Mouse (Mus musculus) limb, embryonic 14.5 days (tissue): ENCODE data around the gene Qrich1. TPM values are rescaled to one million over a fixed set of nuclear protein-coding genes. Genes with fewer than 3 reads are reported as not detected.

Experiments
- ATAC-seq: fragments of 200-750 bp; cut with Nextera tagmentation; 2 replicates; pipeline ENCODE4 v1.8.0; 2017; ENCODE audit warnings: low read depth, moderate number of reproducible peaks, moderate TSS enrichment; ENCODE audit not compliant: low FRiP score
- DNase-seq: peaks from one replicate; pipeline ENCODE4 v3.0.0-alpha.2; 2015; ENCODE audit warnings: low spot score
- H3K27ac ChIP-seq: fragments of 300-500 bp; sonication (generic); replicated peaks from 2 replicates; pipeline ENCODE4 v1.5.1; 2014; ENCODE audit warnings: low read depth, mild to moderate bottlenecking, low read length, moderate library complexity, mixed read lengths
- H3K27me3 ChIP-seq: fragments of 300-500 bp; sonication (generic); 2 replicates; pipeline ENCODE4 v1.6.1; 2014; ENCODE audit warnings: low read length, mixed read lengths; ENCODE audit not compliant: control insufficient read depth, insufficient read depth
- H3K36me3 ChIP-seq: fragments of 300-500 bp; sonication (generic); 2 replicates; pipeline ENCODE4 v1.6.1; 2014; ENCODE audit warnings: mild to moderate bottlenecking, low read length, moderate library complexity, mixed read lengths; ENCODE audit not compliant: control insufficient read depth, insufficient read depth
- H3K4me1 ChIP-seq: fragments of 300-500 bp; sonication (generic); 2 replicates; pipeline ENCODE4 v1.6.1; 2014; ENCODE audit warnings: antibody characterized with exemption, low read length, mixed read lengths; ENCODE audit not compliant: control insufficient read depth, insufficient read depth
- H3K4me2 ChIP-seq: fragments of 300-500 bp; sonication (generic); replicated peaks from 2 replicates; pipeline ENCODE4 v1.6.1; 2014; ENCODE audit warnings: low read depth, mild to moderate bottlenecking, low read length, moderate library complexity; ENCODE audit not compliant: severe bottlenecking
- H3K4me3 ChIP-seq: fragments of 300-500 bp; sonication (generic); replicated peaks from 2 replicates; pipeline ENCODE4 v1.5.1; 2014; ENCODE audit warnings: low read length
- H3K9ac ChIP-seq: fragments of 300-500 bp; sonication (generic); 2 replicates; pipeline ENCODE4 v1.6.1; 2014; ENCODE audit warnings: mild to moderate bottlenecking, low read depth, low read length, moderate library complexity; ENCODE audit not compliant: severe bottlenecking
- H3K9me3 ChIP-seq: fragments of 300-500 bp; sonication (generic); 2 replicates; pipeline ENCODE4 v1.6.1; 2016; ENCODE audit warnings: low read length; ENCODE audit not compliant: control insufficient read depth
- POLR2A ChIP-seq: fragments of 200-500 bp; IDR thresholded peaks from 2 replicates; pipeline ENCODE4 v1.8.0; 2012; ENCODE audit warnings: inconsistent platforms, mild to moderate bottlenecking, moderate library complexity, borderline replicate concordance; ENCODE audit not compliant: insufficient read depth, insufficient read length; ENCODE audit errors: extremely low read depth
- WGBS: fragments of 180-500 bp; shearing (Covaris S2); extraction: QIAGEN DNeasy Blood & Tissue Kit; methylation state at CpG from one replicate; pipeline ENCODE4 v1.1.7; 2014; 5-methylcytosine and 5-hydroxymethylcytosine counted together
- polyA plus RNA-seq, 2 experiments: library from polyadenylated mRNA; depleted of rRNA in 1 of 2; stranded (reverse) in 1 of 2; unstranded in 1 of 2; fragments of >200 nt; fragmentation: Nextera tagmentation in 1 of 2; extraction: Ambion mirVana in 1 of 2; gene quantifications; 2 replicates each; pipeline versions ENCODE4 v1.2.1 to v1.2.3; 2012 to 2014

Qrich1 gene
- polyA plus RNA-seq, 2 experiments, result 120 to 126 TPM

DNA sequence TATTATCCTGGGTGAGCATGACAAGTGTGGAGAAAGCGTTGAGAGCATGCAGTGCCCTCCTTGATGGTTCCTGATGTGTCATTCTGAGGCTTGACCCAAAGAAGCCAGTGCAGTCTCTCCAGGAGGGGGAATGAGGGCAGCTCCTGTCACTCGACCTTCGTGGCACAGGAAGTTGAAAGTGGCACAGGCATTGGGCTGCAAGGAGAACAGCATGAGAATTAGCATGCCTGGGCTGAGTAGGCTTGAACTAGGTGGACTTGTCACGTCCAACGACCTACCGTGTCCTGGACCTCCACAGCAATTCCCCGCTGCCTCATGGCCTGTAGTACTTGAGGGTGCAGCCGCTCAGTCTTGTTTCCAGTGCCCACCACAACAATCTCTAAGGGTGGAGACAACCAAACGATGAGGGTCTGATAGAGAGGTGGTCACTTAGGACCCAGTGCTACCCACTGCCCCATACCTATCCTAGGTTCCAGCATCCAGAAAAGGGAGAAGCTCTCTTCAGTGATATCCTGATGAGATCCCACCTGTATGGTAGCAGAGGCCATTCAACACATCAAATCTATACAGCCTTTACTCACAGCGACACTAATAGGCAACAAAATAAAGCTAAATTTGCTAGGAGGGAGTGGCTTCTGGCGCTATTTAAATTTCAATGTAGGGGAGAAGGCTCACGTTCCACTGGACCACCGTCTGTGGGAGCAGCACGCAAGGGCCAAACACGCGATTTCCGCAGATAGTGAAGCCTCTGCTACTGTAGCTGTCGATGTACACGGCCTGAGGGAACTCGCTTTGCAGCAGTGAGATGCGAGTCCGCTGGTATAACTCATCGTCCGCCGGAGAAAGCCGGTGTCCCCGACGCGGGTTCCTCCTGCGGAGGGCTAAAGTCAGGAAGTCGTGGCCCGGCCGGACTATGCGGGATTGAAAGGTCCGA lies 49.5 kb downstream of the Qrich1 start:
- 12% methylated on average over 35 of the region's 35 CpGs for WGBS
- peak; percentile 21; the same call in 1 of the 2 replicates for TF ChIP-seq POLR2A
- DNase-seq (no peak), ATAC-seq (peak; percentile 0; the same call in 1 of the 2 replicates)
- H3K4me2 ChIP-seq, result peak overlapping the region; percentile 83
- H3K27me3 ChIP-seq, result no peaks in the 10 kb centered on the region
- peak overlapping the region; percentile 74 for H3K9ac ChIP-seq
- H3K9me3 ChIP-seq, result no peaks in the 10 kb centered on the region
- H3K4me1 ChIP-seq, result peaks cover 19% of the 10 kb centered on the region
- peak overlapping the region; percentile 67 for H3K4me3 ChIP-seq
- H3K36me3 ChIP-seq, result peaks cover 47% of the 10 kb centered on the region
- peak overlapping the region; percentile 75 for H3K27ac ChIP-seq

DNA sequence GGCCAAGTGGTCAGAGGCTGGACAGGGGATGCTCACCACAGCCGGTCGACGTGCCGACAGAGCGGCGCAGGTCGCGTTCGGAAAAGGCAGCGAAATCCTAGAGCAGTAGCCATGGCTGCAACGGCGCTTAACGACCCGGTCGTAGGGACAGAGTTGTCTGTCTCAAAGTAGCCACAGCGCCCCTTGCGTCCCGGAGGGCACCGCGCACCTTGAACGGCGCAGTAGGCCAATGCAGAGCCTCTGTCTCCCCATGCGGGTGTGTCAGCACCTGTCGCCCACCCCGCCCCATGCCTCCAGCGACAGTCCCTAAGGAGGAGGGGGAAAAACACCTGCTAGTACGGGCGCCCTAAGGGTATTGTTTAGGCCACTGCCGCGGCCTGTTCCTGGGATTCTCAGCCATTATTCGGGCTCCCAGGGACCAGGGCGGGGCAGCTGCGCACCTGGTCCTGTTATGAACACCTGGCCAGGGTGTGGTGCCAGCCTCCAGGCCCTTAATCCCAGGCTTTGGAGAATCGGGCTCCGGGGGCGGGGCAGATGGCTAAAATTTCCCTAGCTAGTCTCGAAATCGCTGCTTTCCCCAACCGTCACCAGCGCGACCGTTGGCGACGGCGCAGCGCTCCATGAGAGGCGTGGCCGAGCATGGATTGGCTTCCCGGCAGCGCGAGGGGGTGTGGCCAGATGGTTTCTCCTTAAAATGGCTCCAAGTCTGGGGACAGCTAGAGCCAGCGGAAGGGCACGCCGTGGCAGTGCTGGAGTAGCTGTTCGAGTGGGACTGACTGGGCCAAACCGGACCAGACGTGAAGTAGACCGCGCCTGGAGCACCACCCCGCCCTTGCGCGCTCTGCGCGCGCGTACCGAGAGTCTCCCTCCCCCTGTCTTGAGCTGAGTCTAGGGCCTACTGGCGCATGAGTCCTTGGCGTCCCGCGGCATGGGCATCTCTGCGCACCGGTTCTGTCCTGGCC lies 50.5 kb downstream of the Qrich1 start, which contains the start of gene Ndufaf3:
TSS of gene Ndufaf3 (minus strand) at position 620 of the 962 bp plus-strand sequence.
- ATAC-seq (peak; percentile 87), DNase-seq (peak; percentile 96)
- peak within 1 kb of the TSS; percentile 67 for H3K4me3 ChIP-seq
- peaks cover 48% of the 10 kb centered on the region for H3K36me3 ChIP-seq
- peak within 1 kb of the TSS; percentile 74 for H3K9ac ChIP-seq
- H3K27ac ChIP-seq, result peak within 1 kb of the TSS; percentile 75
- H3K9me3 ChIP-seq, result no peaks in the 10 kb centered on the region
- H3K27me3 ChIP-seq, result no peaks in the 10 kb centered on the region
- H3K4me1 ChIP-seq, result peaks cover 16% of the 10 kb centered on the region
- WGBS, result under 1% methylated on average over 67 of the region's 73 CpGs
- peak; percentile 58; the same call in 1 of the 2 replicates for TF ChIP-seq POLR2A
- peak within 1 kb of the TSS; percentile 83 for H3K4me2 ChIP-seq

DNA sequence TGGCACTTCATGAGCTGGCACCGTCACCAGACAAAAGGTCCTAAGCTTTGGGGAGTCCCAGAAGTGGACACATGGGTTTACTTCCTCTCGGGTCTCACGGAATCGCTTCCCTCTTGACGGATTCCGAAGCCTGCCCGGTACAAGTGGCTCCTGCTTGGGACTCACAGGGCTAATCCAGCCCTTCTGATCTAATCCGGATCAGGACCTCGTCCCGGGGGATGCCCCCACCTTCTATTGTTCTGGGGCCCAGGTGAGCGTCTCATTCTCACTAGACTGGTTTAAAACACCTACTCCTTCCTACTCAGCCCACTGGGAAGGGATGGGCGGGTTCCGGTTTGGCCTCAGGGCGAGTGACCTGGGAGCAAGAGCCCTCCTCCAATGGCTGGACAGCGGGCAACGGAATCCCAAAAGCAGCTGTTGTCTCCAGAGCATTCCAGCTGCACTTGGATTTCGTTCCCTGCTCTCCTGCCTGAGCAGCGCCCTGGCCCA lies 51.4 kb downstream of the Qrich1 start:
- H3K4me1 ChIP-seq, result peaks cover 16% of the 10 kb centered on the region

DNA sequence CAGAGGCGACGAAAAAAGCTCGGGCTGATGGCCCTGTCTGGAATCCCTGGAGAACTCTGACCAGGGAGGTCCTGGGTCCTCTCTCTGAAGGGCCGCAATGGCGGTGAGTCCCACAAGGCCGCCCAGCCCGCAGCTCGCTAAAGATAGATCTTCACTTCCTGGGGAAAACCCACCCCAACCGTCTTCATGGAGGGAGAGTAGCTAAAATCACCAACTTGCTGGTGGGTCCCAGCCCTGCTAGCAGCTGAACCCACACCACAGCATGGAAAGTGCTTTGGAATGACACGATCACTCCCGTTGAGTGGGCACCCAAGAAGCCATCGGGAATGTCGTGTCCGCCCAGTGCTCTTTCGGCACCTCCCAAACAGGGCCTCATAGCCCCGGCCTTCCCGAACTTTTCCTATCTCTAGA lies 51.9 kb downstream of the Qrich1 start:
- Histone ChIP-seq H3K9me3 (no peaks in the 10 kb centered on the region), H3K4me3 (peak overlapping the region; percentile 67; the same call in 1 of the 2 replicates), H3K36me3 (peaks cover 49% of the 10 kb centered on the region), H3K4me2 (peak overlapping the region; percentile 83), H3K9ac (peak overlapping the region; percentile 74; the same call in 1 of the 2 replicates), H3K4me1 (peaks cover 16% of the 10 kb centered on the region), H3K27me3 (no peaks in the 10 kb centered on the region), H3K27ac (0 out of 2 replicates have a peak overlapping the region, but pooled peaks have one; percentile 75)
- DNase-seq (no peak), ATAC-seq (no peak)
- 86% methylated on average over 17 of the region's 17 CpGs for WGBS
- no peak for TF ChIP-seq POLR2A

More for the DNA sequence above, 51.4 kb downstream of the Qrich1 start:
- H3K27ac ChIP-seq, result peak overlapping the region; percentile 75
- peak overlapping the region; percentile 67 for H3K4me3 ChIP-seq
- H3K4me2 ChIP-seq, result peak overlapping the region; percentile 83
- peak overlapping the region; percentile 74 for H3K9ac ChIP-seq
- 11% methylated on average over 18 of the region's 18 CpGs for WGBS
- no peak for TF ChIP-seq POLR2A
- no peaks in the 10 kb centered on the region for H3K9me3 ChIP-seq
- H3K36me3 ChIP-seq, result peaks cover 49% of the 10 kb centered on the region
- ATAC-seq, result no peak
- no peak for DNase-seq
- H3K27me3 ChIP-seq, result no peaks in the 10 kb centered on the region
